Mouse (Mus musculus) limb, embryonic 12.5 days (tissue): ENCODE results near the gene Frs2. TPM values are rescaled to one million over a fixed set of nuclear protein-coding genes. Genes with fewer than 3 reads are reported as not detected.

Source experiments
- ATAC-seq: fragments of 200-750 bp; cut with Nextera tagmentation; 2 replicates; pipeline ENCODE4 v1.8.0; 2017; ENCODE audit warnings: low read depth, moderate TSS enrichment; ENCODE audit not compliant: insufficient number of reproducible peaks, insufficient read depth, low FRiP score, low TSS enrichment
- H3K27ac ChIP-seq: fragments of 300-500 bp; sonication (generic); 2 replicates; pipeline ENCODE4 v1.5.1; 2016; ENCODE audit warnings: mild to moderate bottlenecking, moderate library complexity
- H3K27me3 ChIP-seq: fragments of 300-500 bp; sonication (generic); 2 replicates; pipeline ENCODE4 v1.6.1; 2016; ENCODE audit warnings: mild to moderate bottlenecking, moderate library complexity
- H3K36me3 ChIP-seq: fragments of 300-500 bp; sonication (generic); 2 replicates; pipeline ENCODE4 v1.6.1; 2016; ENCODE audit warnings: mild to moderate bottlenecking, moderate library complexity
- H3K4me1 ChIP-seq: fragments of 300-500 bp; sonication (generic); replicated peaks from 2 replicates; pipeline ENCODE4 v1.6.1; 2016
- H3K4me2 ChIP-seq: fragments of 300-500 bp; sonication (generic); 2 replicates; pipeline ENCODE4 v1.6.1; 2016; ENCODE audit warnings: mild to moderate bottlenecking, moderate library complexity
- H3K4me3 ChIP-seq: fragments of 300-500 bp; sonication (generic); replicated peaks from 2 replicates; pipeline ENCODE4 v1.5.1; 2016; ENCODE audit warnings: mild to moderate bottlenecking
- H3K9ac ChIP-seq: fragments of 300-500 bp; sonication (generic); replicated peaks from 2 replicates; pipeline ENCODE4 v1.6.1; 2016; ENCODE audit warnings: mild to moderate bottlenecking, moderate library complexity
- H3K9me3 ChIP-seq: fragments of 300-500 bp; sonication (generic); 2 replicates; pipeline ENCODE4 v1.6.1; 2016; ENCODE audit warnings: mild to moderate bottlenecking, moderate library complexity
- WGBS: fragments of 180-500 bp; shearing (Covaris S2); methylation state at CpG from one replicate; pipeline ENCODE4 v1.1.7; 2016; 5-methylcytosine and 5-hydroxymethylcytosine counted together
- polyA plus RNA-seq: library from polyadenylated mRNA; unstranded; fragments of >200 nt; fragmentation: Nextera tagmentation; extraction: Ambion mirVana; gene quantifications from 2 replicates; pipeline ENCODE4 v1.2.1, GENCODE M21; 2016

Frs2 gene
- polyA plus RNA-seq: 21.2 and 24.8 TPM in 2 replicates

GRCm38 (mm10) chr10:117148361-117149003, at the start of gene Frs2:
Gene Frs2 (minus strand): TSS chr10:117148534.
- ATAC-seq: peak; percentile 93
- Histone ChIP-seq H3K27ac (peak within 1 kb of the TSS; percentile 95), H3K9me3 (no peaks in the 10 kb centered on the region), H3K4me1 (peaks cover 56% of the 10 kb centered on the region), H3K27me3 (no peaks in the 10 kb centered on the region), H3K4me3 (peak within 1 kb of the TSS; percentile 99), H3K9ac (peak within 1 kb of the TSS; percentile 95), H3K36me3 (no peaks in the 10 kb centered on the region), H3K4me2 (peak within 1 kb of the TSS; percentile 71)
- under 1% methylated on average over 56 of the region's 57 CpGs for WGBS

GRCm38 (mm10) chr10:117196696-117197095, 48.4 kb upstream of the Frs2 start:
- Histone ChIP-seq H3K4me1 (peaks cover 4% of the 10 kb centered on the region; the same call in 1 of the 2 replicates), H3K4me2 (no peak overlapping the region), H3K27ac (no peak overlapping the region), H3K36me3 (no peaks in the 10 kb centered on the region), H3K4me3 (no peak overlapping the region), H3K9ac (no peak overlapping the region), H3K27me3 (no peaks in the 10 kb centered on the region), H3K9me3 (no peaks in the 10 kb centered on the region)
- WGBS: 90% methylated on average over 3 of the region's 3 CpGs
- ATAC-seq: no peak

DNA sequence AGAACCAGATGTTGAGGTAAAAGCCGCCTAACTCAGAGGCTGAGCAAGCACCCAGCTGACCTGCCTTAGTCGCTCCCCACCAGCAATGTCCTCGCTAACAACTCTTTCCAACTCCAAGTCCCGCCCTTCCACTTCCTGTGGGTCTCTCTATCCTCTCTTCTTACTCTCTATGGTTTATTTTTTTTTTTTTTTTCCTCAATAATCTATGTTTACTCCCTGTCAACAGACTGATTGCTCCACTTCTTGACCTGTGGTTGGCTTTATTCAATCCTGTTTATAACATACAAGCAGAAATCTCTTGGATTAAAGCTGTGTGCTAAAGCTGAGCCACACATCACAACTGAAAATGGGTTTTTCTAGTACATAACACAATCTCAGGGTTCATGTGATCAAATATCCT, 47.4 kb upstream of the Frs2 start:
- Histone ChIP-seq H3K4me2 (no peak overlapping the region), H3K27ac (no peak overlapping the region), H3K4me1 (peaks cover 4% of the 10 kb centered on the region; the same call in 1 of the 2 replicates), H3K9me3 (no peaks in the 10 kb centered on the region), H3K9ac (no peak overlapping the region), H3K4me3 (no peak overlapping the region), H3K27me3 (no peaks in the 10 kb centered on the region), H3K36me3 (no peaks in the 10 kb centered on the region)
- 93% methylated on average over 4 of the region's 4 CpGs for WGBS
- no peak for ATAC-seq

DNA sequence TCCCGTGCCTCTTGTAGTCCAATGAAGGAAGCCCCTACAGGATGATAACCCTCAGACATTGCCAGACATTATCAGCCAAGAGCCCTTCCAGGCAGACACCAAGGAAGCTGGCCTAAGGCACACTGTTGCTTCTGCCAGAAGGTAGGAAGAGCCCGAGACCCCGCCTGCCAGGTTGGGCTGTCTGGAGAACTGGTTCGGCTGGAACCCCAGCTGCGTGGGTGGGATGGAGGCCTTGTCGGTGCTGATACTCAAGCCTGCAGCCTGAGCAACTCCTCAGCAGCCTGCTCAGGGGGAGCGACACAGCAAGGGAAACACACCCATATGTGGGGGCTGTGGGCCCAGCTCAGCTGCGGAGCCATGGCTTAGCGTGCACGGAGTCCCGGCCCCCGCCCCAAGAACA, 46.7 kb upstream of the Frs2 start:
- ATAC-seq: no peak
- WGBS: 93% methylated on average over 12 of the region's 12 CpGs
- Histone ChIP-seq H3K9me3 (no peaks in the 10 kb centered on the region), H3K4me1 (peaks cover 4% of the 10 kb centered on the region; the same call in 1 of the 2 replicates), H3K27me3 (no peaks in the 10 kb centered on the region), H3K36me3 (no peaks in the 10 kb centered on the region), H3K4me3 (no peak overlapping the region), H3K27ac (no peak overlapping the region), H3K4me2 (no peak overlapping the region), H3K9ac (no peak overlapping the region)

DNA sequence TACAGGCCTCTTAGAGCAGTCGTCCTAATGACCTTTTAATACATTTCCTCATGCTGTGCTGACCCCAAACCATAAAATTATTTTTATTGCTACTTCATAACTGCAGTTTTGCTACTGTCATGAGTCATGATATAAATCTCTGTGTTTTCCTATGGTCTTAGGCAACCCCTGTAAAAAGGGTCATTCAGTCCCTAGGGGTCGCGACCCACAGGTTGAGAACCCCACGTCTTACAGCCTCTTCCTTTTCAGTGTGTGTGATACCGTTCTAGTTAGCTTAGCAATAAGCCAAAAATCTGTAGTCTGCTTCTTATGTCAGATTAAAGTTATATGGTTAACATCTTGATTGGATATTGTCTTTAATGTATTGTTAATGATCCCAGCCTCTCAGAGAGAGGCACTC, 45.0 kb upstream of the Frs2 start:
- Histone ChIP-seq H3K4me3 (no peak overlapping the region), H3K4me2 (no peak overlapping the region), H3K27me3 (no peaks in the 10 kb centered on the region), H3K27ac (no peak overlapping the region), H3K9me3 (no peaks in the 10 kb centered on the region), H3K36me3 (no peaks in the 10 kb centered on the region), H3K4me1 (no peaks in the 10 kb centered on the region), H3K9ac (no peak overlapping the region)
- 56% methylated on average over 5 of the region's 5 CpGs for WGBS
- no peak for ATAC-seq

- Histone ChIP-seq H3K9me3 (no peaks in the 10 kb centered on the region), H3K9ac (no peak overlapping the region), H3K4me2 (no peak overlapping the region), H3K4me3 (no peak overlapping the region), H3K4me1 (no peaks in the 10 kb centered on the region), H3K36me3 (no peaks in the 10 kb centered on the region), H3K27ac (no peak overlapping the region), H3K27me3 (no peaks in the 10 kb centered on the region)
- no peak for ATAC-seq
- 68% methylated on average over 9 of the region's 9 CpGs for WGBS
Measured at GRCm38 (mm10) chr10:117185399-117186089, 37.2 kb upstream of the Frs2 start.

DNA sequence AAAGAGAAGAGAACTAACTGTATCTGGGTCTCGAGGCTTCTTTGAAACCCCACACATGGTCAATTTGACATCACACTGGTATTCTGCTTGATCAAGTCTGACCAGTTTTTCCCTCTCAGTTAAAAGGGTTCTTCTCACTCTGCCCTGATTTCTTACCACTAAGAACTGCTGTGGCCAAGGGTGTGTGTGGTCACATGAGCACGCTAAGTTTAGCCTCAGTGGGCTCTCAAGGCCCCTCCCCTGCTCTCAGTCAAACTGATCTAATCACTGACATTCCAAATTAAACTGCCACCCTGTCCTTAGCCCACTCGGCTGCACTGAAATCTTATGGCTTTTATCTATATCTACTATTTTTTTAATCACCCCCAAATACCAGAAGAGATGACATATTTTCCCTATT, 32.8 kb upstream of the Frs2 start:
- no peaks in the 10 kb centered on the region for H3K9me3 ChIP-seq
- no peaks in the 10 kb centered on the region for H3K36me3 ChIP-seq
- ATAC-seq: no peak
- no peaks in the 10 kb centered on the region for H3K4me1 ChIP-seq
- no peak overlapping the region for H3K27ac ChIP-seq
- H3K4me2 ChIP-seq: no peak overlapping the region
- H3K27me3 ChIP-seq: no peaks in the 10 kb centered on the region
- 40% methylated on average over 3 of the region's 3 CpGs for WGBS
- H3K4me3 ChIP-seq: no peak overlapping the region
- no peak overlapping the region for H3K9ac ChIP-seq

- Histone ChIP-seq H3K9ac (no peak overlapping the region), H3K4me3 (no peak overlapping the region), H3K4me1 (no peaks in the 10 kb centered on the region; the same call in 1 of the 2 replicates), H3K27ac (no peak overlapping the region), H3K9me3 (no peaks in the 10 kb centered on the region), H3K4me2 (no peak overlapping the region), H3K27me3 (no peaks in the 10 kb centered on the region), H3K36me3 (no peaks in the 10 kb centered on the region)
- WGBS: 69% methylated on average over 12 of the region's 12 CpGs
- ATAC-seq: no peak
Measured at GRCm38 (mm10) chr10:117174645-117175044, 26.3 kb upstream of the Frs2 start.

- no peaks in the 10 kb centered on the region for H3K27me3 ChIP-seq
- no peak overlapping the region for H3K4me3 ChIP-seq
- no peaks in the 10 kb centered on the region; the same call in 1 of the 2 replicates for H3K4me1 ChIP-seq
- 45% methylated on average over 13 of the region's 13 CpGs for WGBS
- no peak overlapping the region; the same call in 1 of the 2 replicates for H3K4me2 ChIP-seq
- no peak for ATAC-seq
- H3K9ac ChIP-seq: no peak overlapping the region
- no peaks in the 10 kb centered on the region for H3K36me3 ChIP-seq
- H3K9me3 ChIP-seq: no peaks in the 10 kb centered on the region
- H3K27ac ChIP-seq: no peak overlapping the region
Measured at GRCm38 (mm10) chr10:117173566-117174438, 25.5 kb upstream of the Frs2 start.

DNA sequence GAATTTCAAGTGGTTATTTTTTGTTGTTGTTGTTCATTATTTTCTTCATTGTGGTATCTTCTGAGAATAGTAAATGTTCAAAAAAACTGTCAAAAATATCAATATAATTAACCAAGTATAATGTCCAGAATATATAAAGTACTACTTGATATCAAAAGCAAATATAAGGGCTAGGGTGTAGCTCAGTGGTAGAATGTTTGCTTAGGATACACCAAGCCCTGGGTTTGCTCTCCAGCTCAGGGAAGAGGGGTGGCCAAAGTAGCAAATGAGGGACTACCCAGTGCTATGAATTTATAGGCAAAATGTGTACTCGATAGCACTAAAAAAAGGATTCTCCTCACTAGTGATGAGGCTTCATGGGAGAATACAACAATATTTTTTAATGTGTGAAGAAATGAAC, 24.8 kb upstream of the Frs2 start:
- Histone ChIP-seq H3K27me3 (no peaks in the 10 kb centered on the region), H3K4me2 (no peak overlapping the region), H3K27ac (no peak overlapping the region), H3K9me3 (no peaks in the 10 kb centered on the region), H3K9ac (no peak overlapping the region), H3K4me1 (no peaks in the 10 kb centered on the region; the same call in 1 of the 2 replicates), H3K4me3 (no peak overlapping the region), H3K36me3 (no peaks in the 10 kb centered on the region)
- WGBS: 92% methylated on average over 1 of the region's 1 CpGs
- no peak for ATAC-seq

DNA sequence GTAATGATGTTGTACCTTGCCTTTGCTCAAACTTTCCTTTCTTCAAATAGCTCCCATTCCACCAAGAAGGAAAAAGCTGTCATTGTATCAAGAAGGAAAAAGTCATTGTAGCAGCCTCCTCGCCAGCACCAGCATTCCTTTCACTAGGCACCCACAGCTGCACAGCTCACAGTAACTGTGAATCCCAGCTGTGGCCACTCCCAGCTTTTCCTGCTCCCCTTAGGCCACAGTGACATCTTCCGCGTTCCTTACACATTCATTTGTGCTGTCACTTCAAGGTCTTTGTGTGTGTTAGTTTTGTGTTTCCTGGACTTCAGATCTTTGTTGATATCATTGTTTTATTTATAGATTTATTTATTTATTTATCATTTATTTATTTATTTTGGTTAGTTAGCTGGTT, 23.7 kb upstream of the Frs2 start:
- no peak overlapping the region for H3K27ac ChIP-seq

More for the DNA sequence above, 23.7 kb upstream of the Frs2 start:
- 38% methylated on average over 3 of the region's 3 CpGs for WGBS
- Histone ChIP-seq H3K4me2 (no peak overlapping the region), H3K36me3 (no peaks in the 10 kb centered on the region), H3K4me3 (no peak overlapping the region), H3K9me3 (no peaks in the 10 kb centered on the region), H3K4me1 (no peaks in the 10 kb centered on the region; the same call in 1 of the 2 replicates), H3K9ac (no peak overlapping the region), H3K27me3 (no peaks in the 10 kb centered on the region)
- ATAC-seq: no peak
